Mouse (Mus musculus): ENCODE measurements around the gene Gm11077.

DNA sequence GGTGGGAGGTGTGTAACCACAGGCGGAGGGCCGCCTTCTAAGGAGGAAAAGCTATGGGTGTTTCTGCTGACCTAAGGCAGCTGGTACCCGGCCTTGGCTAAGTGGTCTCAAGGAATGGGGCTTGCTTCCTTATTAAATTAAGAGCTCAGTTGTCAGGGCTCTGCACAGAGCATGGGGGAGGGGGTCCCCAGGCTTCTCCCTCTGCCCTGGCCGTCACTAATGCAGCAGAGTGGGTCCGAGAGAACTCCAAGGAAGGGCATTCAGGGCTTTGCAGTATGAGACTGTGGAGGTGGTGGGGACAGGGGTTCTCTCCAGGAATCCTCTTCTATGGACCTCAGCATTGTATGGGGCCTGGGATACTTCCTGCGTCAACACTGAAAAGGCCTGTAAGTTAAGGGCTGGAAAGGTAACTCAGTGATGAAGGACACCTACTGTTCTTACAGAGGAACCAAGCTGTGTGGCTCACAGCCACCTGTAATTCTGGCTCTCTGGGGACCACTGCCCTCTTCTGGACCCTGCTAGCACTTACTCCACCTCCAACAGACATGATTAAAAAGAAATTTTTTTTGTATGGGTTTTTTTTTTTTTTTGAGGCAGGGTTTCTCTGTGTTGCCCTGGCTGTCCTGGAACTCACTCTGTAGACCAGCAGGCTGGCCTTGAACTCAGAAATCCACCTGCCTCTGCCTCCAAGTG lies 19.5 kb upstream of the Gm11077 start:
- TF ChIP-seq GATA1 (IDR thresholded peaks at IDR 0.05; ENCODE audit: borderline replicate concordance, low read length), result no peak
- TF ChIP-seq FLI1 (IDR thresholded peaks at IDR 0.05; ENCODE audit: low read length), result no peak

Measured in megakaryocyte, embryonic 14.5 days (primary cell).